Mouse (Mus musculus): ENCODE results near the gene Scai. TPM values are rescaled to one million over a fixed set of nuclear protein-coding genes. Genes with fewer than 3 reads are reported as not detected.
"Not testable (repeated sequence)": the region's sequence is repeated elsewhere in the genome, so short reads cannot be mapped to it uniquely, and the experiment has no call there.

Scai gene
- polyA plus RNA-seq, 1 experiment from 2014 or later = 18.9 TPM

DNA sequence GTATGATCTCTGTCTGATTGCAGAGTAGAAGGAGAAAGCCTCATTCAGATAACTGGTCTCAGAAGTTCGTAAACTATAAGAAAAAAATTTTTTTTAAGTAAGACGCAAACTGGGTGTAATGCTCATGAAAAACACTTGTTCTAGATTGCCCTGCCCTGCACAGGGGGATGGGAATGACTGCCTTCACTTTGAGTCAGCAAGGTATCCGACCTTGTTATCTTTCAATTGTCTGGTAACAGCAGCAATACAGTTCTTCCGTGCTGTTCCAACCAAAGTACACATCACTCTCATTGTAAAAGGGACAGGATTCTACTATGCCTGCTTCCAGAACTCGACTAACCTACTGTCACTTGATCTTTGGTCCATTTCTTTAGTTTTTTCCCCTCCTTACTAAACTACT is 69.4 kb downstream of the Scai start:
- Histone ChIP-seq H3K4me3 (no peak overlapping the region), H3K9me3 (replicated peaks) (no peaks in the 10 kb centered on the region), H3K27me3 (no peaks in the 10 kb centered on the region), H3K4me1 (no peaks in the 10 kb centered on the region), H3K4me2 (replicated peaks) (no peak overlapping the region), H3K9ac (no peak overlapping the region), H3K36me3 (peaks cover 50% of the 10 kb centered on the region), H3K27ac (no peak overlapping the region)
- 89% methylated on average over 5 of the region's 5 CpGs for WGBS
- no peak for ATAC-seq (ENCODE audit: low FRiP score)

DNA sequence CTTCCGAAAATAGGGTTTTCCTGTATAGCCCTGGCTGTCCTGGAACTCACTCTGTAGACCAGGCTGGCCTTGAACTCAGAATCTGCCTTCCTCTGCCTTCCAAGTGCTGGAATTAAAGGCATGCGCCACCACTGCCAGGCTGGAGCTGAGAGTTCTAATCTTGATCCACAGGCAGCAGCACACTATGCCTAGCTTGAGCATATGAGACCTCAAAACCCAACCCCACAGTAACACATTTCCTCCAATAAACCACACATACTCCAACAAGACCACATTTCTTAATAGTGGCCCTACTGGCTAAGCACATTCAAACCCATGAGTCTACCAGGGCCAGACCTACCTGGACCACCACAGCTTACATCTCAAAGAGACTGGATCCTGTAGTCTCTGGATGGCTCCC is 74.0 kb downstream of the Scai start:
- Histone ChIP-seq H3K27me3 (no peaks in the 10 kb centered on the region), H3K4me1 (no peaks in the 10 kb centered on the region), H3K36me3 (peaks cover 46% of the 10 kb centered on the region), H3K27ac (no peak overlapping the region), H3K9ac (no peak overlapping the region), H3K4me2 (replicated peaks) (no peak overlapping the region), H3K9me3 (replicated peaks) (no peaks in the 10 kb centered on the region), H3K4me3 (no peak overlapping the region)
- ATAC-seq (ENCODE audit: low FRiP score) = no peak
- WGBS = 94% methylated on average over 2 of the region's 2 CpGs

DNA sequence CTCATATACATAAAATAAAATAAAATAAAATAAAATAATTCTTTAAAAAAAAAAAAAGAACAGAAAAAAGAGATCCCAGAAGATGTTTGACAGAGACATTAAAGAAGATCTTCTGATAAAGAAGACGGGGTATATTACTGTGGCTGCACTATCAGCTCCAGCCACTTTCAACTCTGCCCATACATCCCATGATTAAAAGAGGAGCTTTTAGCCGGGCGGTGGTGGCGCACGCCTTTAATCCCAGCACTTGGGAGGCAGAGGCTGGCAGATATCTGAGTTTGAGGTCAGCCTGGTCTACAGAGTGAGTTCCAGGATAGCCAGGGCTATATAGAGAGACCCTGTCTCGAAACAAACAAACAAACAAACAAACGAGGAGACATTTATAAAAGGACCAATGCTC is 76.4 kb downstream of the Scai start:
- Histone ChIP-seq H3K4me1 (no peaks in the 10 kb centered on the region), H3K27me3 (no peaks in the 10 kb centered on the region), H3K4me2 (replicated peaks) (no peak overlapping the region), H3K36me3 (peaks cover 37% of the 10 kb centered on the region), H3K27ac (no peak overlapping the region), H3K4me3 (no peak overlapping the region), H3K9me3 (replicated peaks) (no peaks in the 10 kb centered on the region), H3K9ac (no peak overlapping the region)
- no peak for ATAC-seq (ENCODE audit: low FRiP score)
- 95% methylated on average over 7 of the region's 7 CpGs for WGBS

DNA sequence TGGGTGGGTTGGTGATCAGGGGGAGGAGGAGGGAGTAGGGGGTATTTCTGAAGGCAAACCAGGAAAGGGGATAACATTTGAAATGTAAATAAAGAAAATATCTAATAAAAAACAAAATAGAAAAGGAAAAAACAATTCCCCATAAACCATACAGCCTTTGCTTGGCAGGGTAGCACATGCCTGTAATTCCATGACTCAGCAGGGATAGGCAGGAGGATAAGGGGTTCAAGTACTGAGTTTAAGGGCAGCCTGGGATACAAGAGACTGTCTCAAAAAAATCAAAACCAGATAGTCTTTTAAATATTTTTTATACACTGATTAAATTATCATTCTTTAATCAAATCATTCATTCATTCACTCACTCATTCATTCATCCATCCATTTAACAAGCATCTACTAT is 80.0 kb downstream of the Scai start:
- Histone ChIP-seq H3K4me3 (no peak overlapping the region), H3K27me3 (no peaks in the 10 kb centered on the region), H3K27ac (no peak overlapping the region), H3K4me1 (no peaks in the 10 kb centered on the region), H3K9me3 (replicated peaks) (no peaks in the 10 kb centered on the region), H3K4me2 (replicated peaks) (no peak overlapping the region), H3K9ac (no peak overlapping the region), H3K36me3 (peaks cover 36% of the 10 kb centered on the region)
- ATAC-seq (ENCODE audit: low FRiP score) = no peak

DNA sequence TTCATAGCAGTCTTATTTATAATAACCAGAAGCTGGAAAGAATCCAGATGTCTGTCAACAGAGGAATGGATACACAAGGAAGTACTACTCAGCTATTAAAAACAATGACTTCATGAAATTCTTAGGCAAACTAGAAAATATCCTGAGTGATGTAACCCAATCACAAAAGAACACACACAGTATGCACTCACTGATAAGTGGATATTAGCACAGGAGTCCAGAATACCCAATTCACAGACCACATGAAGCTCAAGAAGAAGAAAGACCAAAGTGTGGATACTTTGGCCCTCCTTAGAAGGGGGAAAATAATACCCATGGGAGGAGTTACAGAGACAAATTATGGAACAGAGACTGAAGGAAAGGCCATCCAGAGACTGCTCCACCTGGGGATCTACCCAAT is 80.8 kb downstream of the Scai start:
- not testable (repeated sequence) for H3K9ac ChIP-seq; ATAC-seq (ENCODE audit: low FRiP score); H3K4me1 ChIP-seq; H3K27me3 ChIP-seq; H3K4me3 ChIP-seq; H3K9me3 ChIP-seq (replicated peaks); H3K27ac ChIP-seq; H3K4me2 ChIP-seq (replicated peaks)
- H3K36me3 ChIP-seq = peaks cover 39% of the 10 kb centered on the region

DNA sequence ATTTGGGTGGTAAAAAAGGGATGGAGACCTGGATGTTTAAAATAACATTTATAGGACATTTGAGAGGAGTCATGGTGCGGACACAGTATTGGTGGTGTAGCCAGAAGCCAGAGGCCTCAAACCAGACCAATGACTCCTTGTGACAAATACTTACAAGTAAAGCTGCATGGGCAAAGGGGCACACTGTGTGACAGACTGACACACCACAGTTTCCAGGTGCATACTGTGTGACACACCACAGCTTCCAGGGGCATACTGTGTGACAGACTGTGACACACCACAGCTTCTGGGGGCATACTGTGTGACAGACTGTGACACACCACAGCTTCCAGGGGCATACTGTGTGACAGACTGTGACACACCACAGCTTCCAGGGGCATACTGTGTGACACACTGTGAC is 90.6 kb downstream of the Scai start:
- H3K4me1 ChIP-seq = not testable (repeated sequence)
- H3K36me3 ChIP-seq = peaks cover 32% of the 10 kb centered on the region
- WGBS = 100% methylated on average over 1 of the region's 1 CpGs

DNA sequence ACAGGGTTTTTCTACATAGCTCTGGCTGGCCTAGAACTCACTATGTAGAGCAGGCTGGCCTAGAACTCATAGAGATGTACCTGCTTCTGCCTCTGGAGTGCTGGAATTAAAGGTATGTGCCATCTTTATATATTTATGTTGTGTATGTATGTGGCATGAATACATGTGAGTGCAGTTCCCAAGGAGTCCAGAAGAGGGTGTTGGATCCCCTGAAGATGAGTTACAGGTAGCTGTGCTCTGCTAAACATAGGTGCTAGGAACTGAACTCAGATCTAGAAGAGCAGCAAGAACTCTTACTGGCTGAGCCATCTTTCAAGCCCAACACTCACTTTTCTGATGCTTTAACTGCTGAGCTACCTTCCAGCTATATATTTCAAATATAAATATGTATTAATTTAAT is 92.5 kb downstream of the Scai start:
- Histone ChIP-seq H3K36me3 (peaks cover 30% of the 10 kb centered on the region), H3K9me3 (replicated peaks) (no peaks in the 10 kb centered on the region), H3K4me3 (no peak overlapping the region), H3K27ac (no peak overlapping the region), H3K4me1 (no peaks in the 10 kb centered on the region), H3K27me3 (no peaks in the 10 kb centered on the region), H3K9ac (no peak overlapping the region), H3K4me2 (replicated peaks) (no peak overlapping the region)
- no peak for ATAC-seq (ENCODE audit: low FRiP score)

More for the DNA sequence above, 90.6 kb downstream of the Scai start:
- ATAC-seq (ENCODE audit: low FRiP score); H3K27ac ChIP-seq; H3K4me2 ChIP-seq (replicated peaks); H3K9me3 ChIP-seq (replicated peaks); H3K4me3 ChIP-seq; H3K27me3 ChIP-seq; H3K9ac ChIP-seq: not testable (repeated sequence)

DNA sequence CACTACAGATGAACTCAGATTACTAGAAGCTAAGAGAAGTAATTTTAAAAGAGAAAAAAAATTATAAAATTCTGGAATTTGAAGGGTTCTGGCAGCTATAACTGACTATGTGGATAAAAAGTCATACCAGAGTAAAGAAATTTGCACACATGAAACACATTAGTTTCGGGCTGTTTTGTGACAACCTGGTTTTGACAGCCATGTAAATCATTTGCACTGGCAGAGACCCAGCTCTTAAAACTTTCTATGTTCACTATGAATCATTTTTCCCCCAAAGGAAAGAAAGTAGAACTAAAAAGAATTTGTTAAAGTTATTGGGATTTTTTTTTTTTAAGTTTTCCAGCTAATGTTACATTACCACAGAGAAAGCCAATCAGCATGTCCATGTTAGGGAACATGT is 98.6 kb downstream of the Scai start:
- H3K27ac ChIP-seq = no peak overlapping the region
- ATAC-seq (ENCODE audit: low FRiP score) = no peak
- no peaks in the 10 kb centered on the region for H3K9me3 ChIP-seq (replicated peaks)
- H3K4me2 ChIP-seq (replicated peaks) = no peak overlapping the region
- H3K4me3 ChIP-seq = no peak overlapping the region
- no peak overlapping the region for H3K9ac ChIP-seq
- H3K27me3 ChIP-seq = no peaks in the 10 kb centered on the region
- H3K36me3 ChIP-seq = peaks cover 36% of the 10 kb centered on the region
- 88% methylated on average over 1 of the region's 1 CpGs for WGBS
- no peaks in the 10 kb centered on the region for H3K4me1 ChIP-seq

DNA sequence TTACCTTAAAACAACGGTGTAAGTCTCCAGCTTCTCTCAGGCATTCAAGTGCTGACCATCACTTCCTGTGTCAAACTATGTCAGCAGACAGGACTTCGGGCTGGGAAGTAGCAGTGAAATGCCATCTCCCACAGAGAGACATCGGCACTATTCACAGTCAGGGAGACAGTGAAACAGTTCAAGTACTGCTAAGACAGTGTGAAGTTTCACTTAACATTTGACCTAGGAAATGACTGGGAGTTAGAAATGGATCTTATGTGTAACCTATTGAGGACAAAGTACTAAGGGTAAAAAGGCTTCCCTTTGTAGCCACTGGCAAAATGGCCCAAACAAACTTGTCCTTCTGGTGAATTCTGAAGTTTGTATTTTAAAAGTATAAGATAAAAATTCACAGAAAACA is 107.8 kb downstream of the Scai start:
- H3K9me3 ChIP-seq (replicated peaks) = no peaks in the 10 kb centered on the region
- 90% methylated on average over 3 of the region's 3 CpGs for WGBS
- H3K36me3 ChIP-seq = peaks cover 49% of the 10 kb centered on the region
- no peaks in the 10 kb centered on the region for H3K27me3 ChIP-seq
- no peak overlapping the region for H3K4me3 ChIP-seq
- no peak for ATAC-seq (ENCODE audit: low FRiP score)
- no peak overlapping the region for H3K27ac ChIP-seq
- H3K9ac ChIP-seq = no peak overlapping the region
- H3K4me1 ChIP-seq = no peaks in the 10 kb centered on the region
- H3K4me2 ChIP-seq (replicated peaks) = no peak overlapping the region

DNA sequence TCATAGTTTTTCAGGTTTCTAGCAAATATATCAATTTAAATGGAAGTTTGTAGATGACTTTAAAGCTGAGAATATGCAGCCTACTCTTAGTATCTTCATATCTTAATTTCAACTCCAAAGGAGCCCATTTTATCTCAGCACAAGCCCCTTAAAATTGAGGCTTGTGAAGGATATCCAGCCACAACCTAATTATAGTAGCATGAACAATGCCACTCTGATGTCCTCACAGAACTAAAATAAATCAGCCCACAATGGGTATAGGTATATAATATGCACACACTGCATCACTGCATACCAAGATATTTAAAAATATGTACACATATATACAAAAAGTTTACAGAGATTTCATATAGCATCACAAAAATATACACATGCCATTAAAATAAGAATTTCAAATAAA is 119.9 kb downstream of the Scai start:
- no peak overlapping the region for H3K9ac ChIP-seq
- no peaks in the 10 kb centered on the region for H3K36me3 ChIP-seq
- no peak overlapping the region for H3K4me2 ChIP-seq (replicated peaks)
- ATAC-seq (ENCODE audit: low FRiP score) = no peak
- H3K9me3 ChIP-seq (replicated peaks) = no peaks in the 10 kb centered on the region
- H3K27me3 ChIP-seq = no peaks in the 10 kb centered on the region
- no peak overlapping the region for H3K27ac ChIP-seq
- H3K4me1 ChIP-seq = no peaks in the 10 kb centered on the region
- no peak overlapping the region for H3K4me3 ChIP-seq

DNA sequence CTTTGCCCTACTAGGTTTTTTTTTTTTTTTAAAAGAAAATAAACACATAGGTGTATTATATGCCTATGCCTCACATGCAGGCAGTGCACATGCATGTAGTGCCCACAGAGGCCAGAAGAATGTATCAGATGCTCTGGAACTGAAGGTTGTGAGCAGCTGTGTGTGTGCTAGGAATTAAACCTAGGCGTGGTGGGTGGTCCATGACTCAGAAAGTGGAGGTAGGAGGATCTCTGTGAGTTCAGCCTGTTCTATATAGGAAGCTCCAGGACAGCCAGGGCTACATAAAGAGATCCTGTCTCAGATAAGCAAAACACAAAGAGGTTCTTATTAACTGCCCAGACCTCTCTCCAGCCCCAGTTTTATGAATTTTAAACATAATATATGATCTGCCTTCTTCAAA is 121.4 kb downstream of the Scai start:
- ATAC-seq (ENCODE audit: low FRiP score) = no peak
- H3K4me2 ChIP-seq (replicated peaks) = no peak overlapping the region
- H3K9ac ChIP-seq = no peak overlapping the region
- H3K4me1 ChIP-seq = peaks cover 7% of the 10 kb centered on the region
- no peaks in the 10 kb centered on the region for H3K36me3 ChIP-seq
- no peaks in the 10 kb centered on the region for H3K27me3 ChIP-seq
- no peaks in the 10 kb centered on the region for H3K9me3 ChIP-seq (replicated peaks)
- WGBS = 75% methylated on average over 1 of the region's 1 CpGs
- H3K4me3 ChIP-seq = no peak overlapping the region
- H3K27ac ChIP-seq = no peak overlapping the region

DNA sequence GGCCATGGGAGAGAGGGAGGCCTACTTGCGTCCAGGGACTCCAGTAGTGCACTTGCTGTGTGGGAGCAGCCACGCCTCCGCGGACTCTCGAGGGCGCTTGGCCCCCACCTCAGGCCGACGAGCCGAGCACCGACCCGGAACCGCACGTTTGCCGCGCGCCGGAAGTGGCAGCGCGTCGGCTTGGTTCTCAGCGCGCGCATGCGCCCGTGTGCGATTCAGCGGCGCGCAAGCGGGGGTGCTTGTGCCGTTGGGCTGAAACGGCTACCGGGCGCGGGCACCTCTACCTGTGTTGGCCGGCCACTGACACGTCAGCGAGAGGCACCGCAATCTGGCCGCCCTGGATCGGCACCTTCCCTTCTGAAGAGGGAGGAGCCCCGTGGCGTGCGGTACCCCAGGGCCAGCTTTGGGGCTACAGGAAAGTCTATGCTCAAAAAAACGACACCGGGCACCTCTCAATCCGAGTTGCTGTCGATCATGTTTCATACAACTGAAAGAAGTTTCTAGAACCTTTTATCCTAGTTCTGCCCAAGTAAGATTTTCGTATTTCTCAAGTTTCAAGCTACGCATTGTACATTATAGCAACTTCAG is 125.0 kb downstream of the Scai start, which contains the start of gene Golga1:
TSS of gene Golga1 (minus strand) at position 142 of the 588 bp plus-strand sequence.
- Histone ChIP-seq H3K27ac (peak within 1 kb of the TSS; percentile 86), H3K27me3 (no peaks in the 10 kb centered on the region), H3K36me3 (peaks cover 11% of the 10 kb centered on the region), H3K9me3 (replicated peaks) (no peaks in the 10 kb centered on the region), H3K4me3 (peak within 1 kb of the TSS; percentile 92), H3K4me2 (replicated peaks) (peak within 1 kb of the TSS; percentile 76), H3K9ac (peak within 1 kb of the TSS; percentile 87), H3K4me1 (peaks cover 9% of the 10 kb centered on the region)
- ATAC-seq (ENCODE audit: low FRiP score) = peak; percentile 98
- 1% methylated on average over 50 of the region's 50 CpGs for WGBS

DNA sequence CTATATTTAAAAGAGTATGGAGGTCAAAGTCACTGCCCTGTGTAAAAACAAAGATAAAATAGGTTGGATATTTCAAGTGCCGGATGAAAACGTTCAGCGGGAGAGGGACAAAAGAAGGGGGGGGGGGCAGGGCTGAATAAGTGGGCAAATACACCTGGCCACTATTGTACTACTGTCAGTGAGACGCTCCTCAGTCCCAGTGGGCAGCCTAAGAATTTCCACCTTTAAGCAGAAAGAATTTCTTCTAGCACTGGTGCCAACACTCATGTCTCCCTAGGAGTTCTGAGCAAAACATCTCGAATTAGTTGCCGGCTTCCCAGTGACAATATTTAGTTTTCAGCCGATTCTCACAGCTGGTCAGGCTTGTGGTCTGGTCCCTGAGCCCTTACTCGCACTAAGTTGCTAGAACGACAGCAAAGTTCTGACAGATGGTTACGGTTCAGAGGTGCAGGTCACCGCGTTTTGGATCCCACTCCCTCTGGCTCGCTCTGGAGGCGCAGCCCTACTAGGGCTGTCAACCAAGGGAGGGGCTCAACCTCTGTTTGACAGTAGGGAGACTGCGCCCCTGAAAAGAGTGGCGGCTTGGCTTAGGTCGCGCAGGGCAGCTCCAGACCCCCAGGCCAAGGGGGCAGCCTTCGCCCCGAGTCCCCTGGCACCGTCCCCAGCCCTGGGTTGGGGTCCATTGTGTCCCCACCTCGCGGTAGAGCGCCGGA is 125.7 kb downstream of the Scai start:
- Histone ChIP-seq H3K4me2 (replicated peaks) (peak overlapping the region; percentile 76), H3K9me3 (replicated peaks) (no peaks in the 10 kb centered on the region), H3K36me3 (peaks cover 18% of the 10 kb centered on the region), H3K9ac (peak overlapping the region; percentile 87), H3K27ac (peak overlapping the region; percentile 86), H3K4me3 (peak overlapping the region; percentile 92), H3K4me1 (peaks cover 9% of the 10 kb centered on the region), H3K27me3 (no peaks in the 10 kb centered on the region)
- 7% methylated on average over 25 of the region's 25 CpGs for WGBS
- ATAC-seq (ENCODE audit: low FRiP score) = peak; percentile 88; the same call in 1 of the 2 replicates
